Mouse (Mus musculus) liver, postnatal 0 days (tissue): ENCODE results near the gene Ubn1. TPM values are rescaled to one million over a fixed set of nuclear protein-coding genes. Genes with fewer than 3 reads are reported as not detected.

Experiments
- ATAC-seq: fragments of 200-750 bp; cut with Nextera tagmentation; 2 replicates; pipeline ENCODE4 v1.8.0; 2017; ENCODE audit warnings: mild to moderate bottlenecking, moderate library complexity
- DNase-seq: peaks from one replicate; pipeline ENCODE4 v3.0.0-alpha.2; 2016
- H3K27ac ChIP-seq: fragments of 300-500 bp; sonication (generic); 2 replicates; pipeline ENCODE4 v1.5.1; 2014; ENCODE audit warnings: antibody characterized with exemption, moderate library complexity, mild to moderate bottlenecking, low read depth
- H3K27me3 ChIP-seq: fragments of 300-500 bp; sonication (generic); 2 replicates; pipeline ENCODE4 v1.6.1; 2014; ENCODE audit warnings: low read length, control low read depth, mixed read lengths; ENCODE audit not compliant: insufficient read depth
- H3K36me3 ChIP-seq: fragments of 300-500 bp; sonication (generic); replicated peaks from 2 replicates; pipeline ENCODE4 v1.6.1; 2014; ENCODE audit warnings: mild to moderate bottlenecking, control low read depth, low read length, moderate library complexity, mixed read lengths; ENCODE audit not compliant: insufficient read depth
- H3K4me1 ChIP-seq: fragments of 300-500 bp; sonication (generic); 2 replicates; pipeline ENCODE4 v1.6.1; 2014; ENCODE audit warnings: antibody characterized with exemption, mild to moderate bottlenecking, control low read depth; ENCODE audit not compliant: insufficient read depth
- H3K4me2 ChIP-seq: fragments of 300-500 bp; sonication (generic); 2 replicates; pipeline ENCODE4 v1.6.1; 2014; ENCODE audit warnings: low read depth, mild to moderate bottlenecking, low read length, moderate library complexity, mixed read lengths
- H3K4me3 ChIP-seq: fragments of 300-500 bp; sonication (generic); 2 replicates; pipeline ENCODE4 v1.5.1; 2014; ENCODE audit warnings: low read depth, low read length
- H3K9ac ChIP-seq: fragments of 300-500 bp; sonication (generic); replicated peaks from 2 replicates; pipeline ENCODE4 v1.6.1; 2014; ENCODE audit warnings: mild to moderate bottlenecking, moderate library complexity
- H3K9me3 ChIP-seq: fragments of 300-500 bp; sonication (generic); 2 replicates; pipeline ENCODE4 v1.6.1; 2016; ENCODE audit warnings: mild to moderate bottlenecking, control low read depth, low read length, mixed read lengths
- CTCF ChIP-seq: sonication (generic); IDR thresholded peaks from 2 replicates; pipeline ENCODE4 v1.5.1; 2016; ENCODE audit warnings: antibody characterized with exemption, low read depth
- EP300 ChIP-seq: IDR thresholded peaks from 2 replicates; pipeline ENCODE4 v1.6.1; 2016; ENCODE audit warnings: antibody characterized with exemption, low read depth, mild to moderate bottlenecking
- WGBS: fragments of 180-500 bp; shearing (Covaris S2); extraction: QIAGEN DNeasy Blood & Tissue Kit; methylation state at CpG from one replicate; pipeline ENCODE4 v1.1.7; 2014; ENCODE audit not compliant: insufficient replicate concordance; 5-methylcytosine and 5-hydroxymethylcytosine counted together
- polyA plus RNA-seq: library from polyadenylated mRNA; unstranded; fragments of >200 nt; fragmentation: Nextera tagmentation; extraction: Ambion mirVana; gene quantifications from 2 replicates; pipeline ENCODE4 v1.2.1, GENCODE M21; 2015

Ubn1 gene
- polyA plus RNA-seq, 1 experiment from 2014 or later, result 6.4 TPM

- Histone ChIP-seq H3K9me3 (no peaks in the 10 kb centered on the region), H3K36me3 (no peaks in the 10 kb centered on the region), H3K27me3 (no peaks in the 10 kb centered on the region), H3K4me1 (peaks cover 6% of the 10 kb centered on the region; the same call in 1 of the 2 replicates), H3K4me3 (no peak overlapping the region), H3K4me2 (no peak overlapping the region), H3K27ac (no peak overlapping the region), H3K9ac (no peak overlapping the region)
- DNase-seq (no peak), ATAC-seq (peak; percentile 62)
- WGBS, result 68% methylated on average over 2 of the region's 2 CpGs
- TF ChIP-seq EP300 (no peak), CTCF (no peak)
Measured at GRCm38 (mm10) chr16:5113582-5113981, 63.7 kb downstream of the Ubn1 start.

GRCm38 (mm10) chr16:5119385-5119784 lies 69.5 kb downstream of the Ubn1 start:
- Histone ChIP-seq H3K27ac (no peak overlapping the region), H3K4me3 (no peak overlapping the region), H3K9me3 (no peaks in the 10 kb centered on the region), H3K27me3 (0 out of 2 replicates have a peak, but pooled peaks cover 4% of the 10 kb centered on the region), H3K9ac (no peak overlapping the region), H3K36me3 (no peaks in the 10 kb centered on the region), H3K4me2 (no peak overlapping the region), H3K4me1 (no peaks in the 10 kb centered on the region)
- DNase-seq, result no peak
- WGBS, result 71% methylated on average over 4 of the region's 4 CpGs
- no peak for TF ChIP-seq CTCF
- no peak for TF ChIP-seq EP300
- ATAC-seq, result no peak

GRCm38 (mm10) chr16:5119845-5120244 lies 70.0 kb downstream of the Ubn1 start:
- TF ChIP-seq CTCF (no peak), EP300 (no peak)
- no peaks in the 10 kb centered on the region for H3K4me1 ChIP-seq
- WGBS, result 69% methylated on average over 4 of the region's 4 CpGs
- H3K36me3 ChIP-seq, result no peaks in the 10 kb centered on the region
- DNase-seq (no peak), ATAC-seq (no peak)
- 0 out of 2 replicates have a peak, but pooled peaks cover 4% of the 10 kb centered on the region for H3K27me3 ChIP-seq
- H3K27ac ChIP-seq, result no peak overlapping the region
- no peak overlapping the region for H3K4me3 ChIP-seq
- H3K9me3 ChIP-seq, result no peaks in the 10 kb centered on the region
- no peak overlapping the region for H3K9ac ChIP-seq
- H3K4me2 ChIP-seq, result no peak overlapping the region

- 52% methylated on average over 6 of the region's 6 CpGs for WGBS
- DNase-seq, result no peak
- Histone ChIP-seq H3K9me3 (no peaks in the 10 kb centered on the region), H3K4me3 (no peak overlapping the region), H3K4me1 (no peaks in the 10 kb centered on the region), H3K27ac (no peak overlapping the region), H3K36me3 (no peaks in the 10 kb centered on the region), H3K4me2 (no peak overlapping the region), H3K27me3 (0 out of 2 replicates have a peak, but pooled peaks cover 4% of the 10 kb centered on the region), H3K9ac (no peak overlapping the region)
- TF ChIP-seq CTCF, result no peak
- no peak for TF ChIP-seq EP300
- ATAC-seq, result no peak
Measured at GRCm38 (mm10) chr16:5123476-5123875, 73.6 kb downstream of the Ubn1 start.

- 27% methylated on average over 2 of the region's 2 CpGs for WGBS
- no peak overlapping the region for H3K4me2 ChIP-seq
Measured at GRCm38 (mm10) chr16:5130196-5130595, 80.3 kb downstream of the Ubn1 start.

GRCm38 (mm10) chr16:5130766-5131165 lies 80.9 kb downstream of the Ubn1 start:
- Histone ChIP-seq H3K36me3 (no peaks in the 10 kb centered on the region), H3K9ac (no peak overlapping the region), H3K9me3 (no peaks in the 10 kb centered on the region), H3K4me2 (no peak overlapping the region), H3K27ac (no peak overlapping the region), H3K27me3 (peaks cover 30% of the 10 kb centered on the region), H3K4me3 (no peak overlapping the region), H3K4me1 (peaks cover 13% of the 10 kb centered on the region)
- WGBS, result 9% methylated on average over 4 of the region's 4 CpGs
- DNase-seq (peak; percentile 44), ATAC-seq (no peak)
- TF ChIP-seq CTCF (no peak), EP300 (no peak)

More at GRCm38 (mm10) chr16:5130196-5130595, 80.3 kb downstream of the Ubn1 start:
- H3K4me1 ChIP-seq, result peaks cover 8% of the 10 kb centered on the region
- no peaks in the 10 kb centered on the region for H3K36me3 ChIP-seq
- TF ChIP-seq EP300 (no peak), CTCF (no peak)
- ATAC-seq, result no peak
- H3K9me3 ChIP-seq, result no peaks in the 10 kb centered on the region
- no peak overlapping the region for H3K9ac ChIP-seq
- no peak overlapping the region for H3K27ac ChIP-seq
- no peak overlapping the region for H3K4me3 ChIP-seq
- no peak for DNase-seq
- H3K27me3 ChIP-seq, result peaks cover 30% of the 10 kb centered on the region
